Mouse (Mus musculus) spleen, adult 2 months (tissue): ENCODE measurements around the gene Arhgap31.

Source experiments
- CTCF ChIP-seq: fragments of 200-500 bp; IDR thresholded peaks from 2 replicates; pipeline ENCODE4 v1.5.1; 2011; ENCODE audit warnings: mild to moderate bottlenecking, inconsistent platforms; ENCODE audit not compliant: insufficient read depth, insufficient read length, insufficient replicate concordance; ENCODE audit errors: extremely low read depth
- POLR2A ChIP-seq: fragments of 200-500 bp; IDR thresholded peaks from 2 replicates; pipeline ENCODE4 v1.6.1; 2011; ENCODE audit warnings: low read depth, low read length, inconsistent platforms

DNA sequence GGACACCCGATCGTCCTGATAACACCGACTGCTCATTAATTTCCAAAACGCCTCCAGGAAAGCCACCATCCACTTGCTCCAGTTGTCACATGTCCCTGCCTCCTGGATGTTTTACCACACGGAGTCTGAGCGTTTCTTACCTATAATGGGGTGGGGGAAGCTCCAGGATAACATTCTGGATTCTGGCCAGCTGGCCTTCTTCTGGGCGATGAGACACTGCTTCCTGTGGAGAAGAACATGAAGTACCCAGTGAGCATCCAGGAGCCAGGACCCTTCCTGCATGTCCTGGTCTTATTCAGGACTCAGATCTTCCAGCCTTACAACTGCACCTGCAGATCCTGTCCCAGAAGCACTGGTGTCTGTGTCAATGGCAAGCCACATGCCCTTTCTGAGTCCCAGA, 87.7 kb downstream of the Arhgap31 start:
- TF ChIP-seq CTCF = no peak
- no peak for TF ChIP-seq POLR2A
